Mouse (Mus musculus) stomach, postnatal 0 days (tissue): ENCODE measurements around the gene Shisa8.

Source experiments
- CTCF ChIP-seq: IDR thresholded peaks from 2 replicates; pipeline ENCODE4 v1.5.1; 2016; ENCODE audit warnings: antibody characterized with exemption, low read depth, mild to moderate bottlenecking, moderate library complexity
- EP300 ChIP-seq: optimal IDR thresholded peaks from 2 replicates; pipeline ENCODE3; 2016; ENCODE audit warnings: antibody characterized with exemption

- TF ChIP-seq CTCF (peak; percentile 69), EP300 (no peak)
Measured at GRCm38 (mm10) chr15:82188481-82189240, 24.0 kb downstream of the Shisa8 start.
